Mouse (Mus musculus) duodenum, adult 2 months (tissue): ENCODE data around the gene Tsnaxip1. TPM values are rescaled to one million over a fixed set of nuclear protein-coding genes. Genes with fewer than 3 reads are reported as not detected.

Experiments
- polyA plus RNA-seq: library from polyadenylated mRNA; depleted of rRNA; stranded (reverse); fragments of >200 nt; gene quantifications from 2 replicates; pipeline ENCODE4 v1.2.3, GENCODE M21; 2012; ENCODE audit warnings: low replicate concordance; rRNA removed

Tsnaxip1 gene
- not detected in 2 replicates for polyA plus RNA-seq

DNA sequence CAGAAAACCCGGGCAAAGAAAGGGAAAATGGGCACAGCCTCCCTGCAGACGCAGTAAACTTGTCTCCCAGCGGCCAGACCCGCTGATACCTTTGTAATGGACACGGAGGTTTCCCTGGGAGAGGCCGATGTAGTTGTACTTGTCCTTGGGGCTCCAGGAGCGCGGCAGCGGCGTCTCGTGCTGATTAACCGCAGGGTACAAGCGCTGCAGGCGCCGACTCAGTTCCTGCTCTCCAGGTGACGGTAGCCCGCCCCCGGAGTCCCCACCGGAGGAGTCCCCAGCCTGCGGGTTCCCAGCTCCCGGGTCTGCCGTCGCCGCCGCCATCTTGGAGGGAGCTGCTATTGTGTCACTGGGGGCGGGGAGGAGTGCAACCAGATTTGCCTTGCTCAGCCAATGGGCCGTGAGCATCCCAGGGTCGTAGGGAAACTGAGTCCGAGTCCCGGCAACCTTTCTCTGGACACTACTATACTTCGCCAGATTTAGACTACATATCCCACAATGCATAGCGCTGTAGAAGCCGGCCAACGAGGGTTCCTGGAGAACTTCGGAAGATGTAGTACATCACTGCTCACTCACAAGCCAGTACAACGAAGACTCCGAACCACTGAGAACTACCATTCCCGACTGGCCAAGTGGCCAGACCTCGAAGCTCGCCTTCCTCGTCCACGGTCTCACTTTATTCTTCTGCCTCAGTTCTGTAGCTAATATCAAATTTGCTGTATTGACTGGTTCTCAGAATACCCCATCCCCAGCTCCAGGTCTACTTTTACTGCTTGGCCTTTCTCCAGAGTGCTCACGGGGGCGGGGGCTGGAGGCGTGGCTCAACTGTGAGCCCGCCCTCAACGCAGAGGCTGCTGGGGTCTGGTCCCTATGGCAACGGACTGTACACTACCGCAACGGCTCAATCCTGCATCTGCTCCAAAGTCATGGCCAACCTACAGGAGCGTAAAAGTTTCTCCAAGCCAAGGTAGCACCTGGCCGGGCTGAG, at the start of gene Tsnaxip1, which contains the start of gene Ranbp10:
Tsnaxip1 (plus strand) TSS at position 871 of the 988 bp plus-strand sequence.
Ranbp10 (minus strand) TSS at position 490 of the 988 bp plus-strand sequence.

DNA sequence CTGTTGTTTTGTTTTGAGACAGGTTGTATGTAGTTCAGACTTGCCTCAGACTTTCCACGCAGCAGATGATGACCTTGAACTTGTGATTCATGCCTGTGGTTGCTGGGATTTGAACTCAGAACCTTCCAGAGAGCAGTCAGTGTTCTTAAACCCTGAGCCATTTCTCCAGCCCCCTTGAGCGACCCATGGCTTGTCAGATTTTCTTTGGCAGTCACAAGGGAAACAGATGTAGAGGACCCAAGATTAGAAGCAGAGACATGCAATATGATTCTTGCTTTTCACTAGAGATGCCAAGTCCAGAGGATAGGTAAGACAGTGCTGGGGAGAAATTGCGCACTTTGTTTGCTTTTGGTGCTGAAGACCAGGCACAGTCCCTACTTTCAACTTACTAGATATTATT, 25.6 kb downstream of the Tsnaxip1 start, which contains the start of gene Cenpt:
Cenpt (minus strand) TSS at position 101 of the 400 bp plus-strand sequence.

GRCm38 (mm10) chr8:105854715-105855216, 27.2 kb downstream of the Tsnaxip1 start, which contains the start of gene Thap11:
Gene Thap11, plus strand, starts transcription at chr8:105855132.

GRCm38 (mm10) chr8:105860143-105860981, 32.8 kb downstream of the Tsnaxip1 start, which contains the start of gene Nutf2:
Gene Nutf2, plus strand, starts transcription at chr8:105860580.

DNA sequence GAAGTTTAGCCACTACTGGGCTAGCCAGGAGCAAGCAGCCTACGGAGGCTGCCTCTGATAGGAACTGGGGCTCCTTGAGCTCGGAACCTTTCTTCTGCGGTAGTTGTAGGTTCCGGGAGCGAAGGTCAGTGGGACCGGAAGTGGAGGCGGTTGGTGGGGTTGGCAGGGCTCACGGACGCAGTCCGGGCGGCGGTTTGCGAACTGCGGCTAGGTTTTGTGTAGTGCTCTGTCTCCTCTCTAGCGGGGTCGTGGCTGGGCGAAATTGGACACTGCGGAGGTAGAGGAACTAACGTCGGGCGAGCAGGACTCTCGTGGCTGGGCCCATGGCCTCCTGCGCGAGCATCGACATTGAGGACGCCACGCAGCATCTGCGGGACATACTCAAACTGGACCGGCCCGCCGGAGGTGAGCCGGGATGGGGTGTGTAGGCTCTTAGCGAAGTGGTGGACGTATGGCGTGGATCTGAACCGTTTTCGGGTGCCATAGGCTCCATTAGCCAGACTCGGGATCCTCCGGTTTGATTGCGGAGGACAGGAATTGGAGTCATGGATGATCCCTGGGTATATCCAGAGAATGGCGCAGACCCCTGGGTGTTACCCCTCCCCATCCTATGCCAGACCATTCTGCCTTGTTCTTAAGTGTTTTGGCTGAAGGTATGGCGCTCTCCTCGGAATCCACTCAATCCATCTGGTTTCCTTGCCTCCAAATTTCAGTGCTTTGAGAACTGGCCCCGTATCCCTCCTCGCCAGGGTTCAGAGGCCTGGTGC, 53.4 kb downstream of the Tsnaxip1 start, which contains the start of gene Edc4:
Edc4 (plus strand) TSS at position 128 of the 767 bp plus-strand sequence.

DNA sequence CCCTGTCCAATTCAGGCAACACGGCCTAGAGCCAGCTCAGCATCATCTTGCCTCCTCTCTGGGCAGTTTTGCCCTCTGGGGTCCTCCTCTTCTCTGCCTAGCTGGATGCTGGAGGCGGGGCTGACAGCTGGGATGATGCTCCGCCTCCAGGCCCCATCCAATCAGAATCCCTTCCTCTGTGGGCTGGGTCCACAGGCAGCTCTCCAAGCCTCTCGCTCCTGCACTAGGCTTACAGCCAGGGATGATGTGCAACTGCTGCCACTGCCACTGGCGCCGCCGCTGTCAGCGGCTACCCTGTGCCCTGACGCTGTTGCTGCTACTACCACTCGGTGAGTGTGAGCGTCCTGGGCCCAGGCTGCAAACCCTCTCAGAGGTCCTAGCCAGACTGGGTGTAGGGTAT, 65.8 kb downstream of the Tsnaxip1 start, which contains the start of gene Nrn1l:
Nrn1l (plus strand) TSS at position 229 of the 400 bp plus-strand sequence.

Other genes starting within 250 kb of the Tsnaxip1 start
- 7.7 and 13.9 TPM in 2 replicates for gene Ripor1, start 222.5 kb upstream of the Tsnaxip1 start, polyA plus RNA-seq
- gene Ctcf, start 191.2 kb upstream of the Tsnaxip1 start, polyA plus RNA-seq = 5.0 and 7.2 TPM in 2 replicates
- 0.31 TPM in 1 of 2 replicates, not detected in the other for gene Agrp, start 190.3 kb upstream of the Tsnaxip1 start, polyA plus RNA-seq
- gene Carmil2, start 141.5 kb upstream of the Tsnaxip1 start, polyA plus RNA-seq = 3.2 and 7.0 TPM in 2 replicates
- gene Acd, start 126.6 kb upstream of the Tsnaxip1 start, polyA plus RNA-seq = 29.2 and 30.8 TPM in 2 replicates
- 6.5 and 10.2 TPM in 2 replicates for gene Pard6a, start 126.6 kb upstream of the Tsnaxip1 start, polyA plus RNA-seq
- gene 4933405L10Rik, start 120.1 kb upstream of the Tsnaxip1 start, polyA plus RNA-seq = not detected in 2 replicates
- 4.9 and 7.9 TPM in 2 replicates for gene Enkd1, start 119.5 kb upstream of the Tsnaxip1 start, polyA plus RNA-seq
- gene Gfod2, start 69.1 kb upstream of the Tsnaxip1 start, polyA plus RNA-seq = 8.5 and 9.1 TPM in 2 replicates
- 10.6 and 13.2 TPM in 2 replicates for gene Ranbp10, start 381 bp upstream of the Tsnaxip1 start, polyA plus RNA-seq
- gene Cenpt, start 25.5 kb downstream of the Tsnaxip1 start, polyA plus RNA-seq = 6.6 and 8.0 TPM in 2 replicates
- 35.4 and 36.7 TPM in 2 replicates for gene Thap11, start 27.4 kb downstream of the Tsnaxip1 start, polyA plus RNA-seq
- 12.9 and 22.5 TPM in 2 replicates for gene Nutf2, start 32.8 kb downstream of the Tsnaxip1 start, polyA plus RNA-seq
- 39.6 and 49.7 TPM in 2 replicates for gene Edc4, start 53.1 kb downstream of the Tsnaxip1 start, polyA plus RNA-seq
- gene Nrn1l, start 65.8 kb downstream of the Tsnaxip1 start, polyA plus RNA-seq = 1.1 and 3.3 TPM in 2 replicates
- 16.1 and 18.3 TPM in 2 replicates for gene Pskh1, start 72.7 kb downstream of the Tsnaxip1 start, polyA plus RNA-seq
- gene Ctrl, start 106.1 kb downstream of the Tsnaxip1 start, polyA plus RNA-seq = 12.5 and 3,063 TPM in 2 replicates
- gene Psmb10, start 110.7 kb downstream of the Tsnaxip1 start, polyA plus RNA-seq = 565 and 991 TPM in 2 replicates
- 0.97 and 1.4 TPM in 2 replicates for gene Lcat, start 115.7 kb downstream of the Tsnaxip1 start, polyA plus RNA-seq
- 6.2 and 9.9 TPM in 2 replicates for gene Slc12a4, start 138.4 kb downstream of the Tsnaxip1 start, polyA plus RNA-seq
- 0.15 and 0.34 TPM in 2 replicates for gene Dpep3, start 151.7 kb downstream of the Tsnaxip1 start, polyA plus RNA-seq
- 1.9 and 5.0 TPM in 2 replicates for gene Dus2, start 163.6 kb downstream of the Tsnaxip1 start, polyA plus RNA-seq
- gene Dpep2nb, start 178.2 kb downstream of the Tsnaxip1 start, polyA plus RNA-seq = not detected in 2 replicates
- 4.9 and 5.3 TPM in 2 replicates for gene Ddx28, start 184.2 kb downstream of the Tsnaxip1 start, polyA plus RNA-seq
- 7.6 and 11.6 TPM in 2 replicates for gene Nfatc3, start 231.1 kb downstream of the Tsnaxip1 start, polyA plus RNA-seq